Mouse (Mus musculus) layer of hippocampus, postnatal 25 days (tissue): Measurements from ENCODE around the gene Ezr. TPM values are rescaled to one million over a fixed set of nuclear protein-coding genes. Genes with fewer than 3 reads are reported as not detected.

Experiments used
- DNase-seq, 2 experiments: peaks; one replicate each; pipeline ENCODE4 v3.0.0; 2022; ENCODE audit warnings: mixed read lengths in 2 of 2, low spot score in 1 of 2; ENCODE audit errors: extremely low spot score in 1 of 2
- total RNA-seq, 2 experiments: library from RNA; stranded (reverse); gene quantifications; 2 replicates each; pipeline ENCODE4 v1.2.3; 2021

Ezr gene
- total RNA-seq, 2 experiments from 2014 or later, result 48.4 to 48.7 TPM

DNA sequence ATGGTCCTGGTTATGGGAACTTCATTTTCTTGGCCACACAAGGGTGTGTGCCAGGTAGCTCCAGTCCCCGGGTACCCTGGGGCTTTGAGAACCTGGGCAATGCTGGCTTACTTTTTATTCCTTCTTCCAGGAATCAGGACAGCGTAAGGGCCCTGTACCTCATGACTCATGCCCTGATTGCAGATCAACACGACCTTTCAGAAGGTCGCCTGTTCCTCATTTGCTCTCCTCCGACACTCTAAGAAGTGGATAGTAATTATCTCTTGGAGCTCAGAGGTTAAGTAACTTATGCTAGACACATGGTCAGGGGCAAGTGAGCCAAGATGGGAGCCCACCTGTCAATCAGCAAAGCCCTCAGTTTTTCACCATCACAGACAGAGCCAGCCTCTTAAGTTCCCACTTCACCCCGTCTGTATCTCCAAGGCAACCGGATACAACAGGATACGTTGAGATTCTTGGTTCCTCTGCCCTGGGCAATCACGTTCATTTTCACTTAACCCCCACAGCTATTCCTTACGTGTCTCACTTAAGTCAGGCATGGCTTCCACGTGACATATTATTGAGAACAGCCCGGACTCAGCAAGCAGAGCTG is 11.7 kb upstream of the Ezr start:
- DNase-seq, result no peak

- peak; percentile 20 to 27 for DNase-seq
Observed at GRCm38 (mm10) chr17:6789581-6790118, 7.1 kb upstream of the Ezr start.

DNA sequence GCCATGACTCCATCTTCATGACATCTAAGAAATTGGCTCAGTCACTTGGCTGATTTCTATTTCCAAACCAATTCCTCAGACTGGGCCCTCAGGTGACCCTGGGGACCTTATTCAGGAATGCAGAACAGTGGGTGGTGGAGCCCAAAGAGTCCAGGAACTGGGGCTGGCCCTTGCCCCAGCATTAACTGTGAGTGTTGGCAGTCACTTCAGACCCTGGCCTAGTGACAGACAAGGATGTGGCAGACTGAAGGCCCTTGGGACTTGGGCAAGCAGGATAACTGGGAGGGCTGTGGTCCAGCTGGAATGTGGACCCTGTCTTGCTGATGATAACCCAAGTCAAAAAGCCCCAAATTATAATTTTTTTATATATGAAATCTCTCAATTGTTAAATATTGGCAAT is 6.5 kb upstream of the Ezr start:
- peak in 1 of 2 experiments; percentile 44 for DNase-seq

DNA sequence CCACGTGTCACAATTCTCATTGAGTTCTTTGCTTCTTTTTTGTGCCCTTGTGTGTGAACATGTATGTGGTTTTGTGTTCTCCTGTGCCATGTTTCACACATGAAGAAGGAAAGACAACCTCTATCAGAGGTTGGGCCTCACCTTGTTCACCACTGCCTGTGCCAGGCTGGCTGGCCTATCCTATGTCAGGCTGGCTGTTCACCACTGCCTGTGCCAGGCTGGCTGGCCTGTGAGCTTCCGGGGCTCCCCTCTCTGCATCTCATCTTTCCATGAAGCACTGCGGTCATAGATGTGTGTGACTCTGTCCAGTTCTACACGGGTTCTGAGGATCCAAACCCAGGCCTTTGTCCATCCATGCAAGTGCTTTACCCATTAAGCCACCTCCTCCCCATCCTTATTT is 4.7 kb upstream of the Ezr start:
- DNase-seq, result no peak

GRCm38 (mm10) chr17:6783756-6784357 is 1.3 kb upstream of the Ezr start:
- no peak for DNase-seq

- DNase-seq, result no peak
Observed at GRCm38 (mm10) chr17:6783006-6783661, 550 bp upstream of the Ezr start.

DNA sequence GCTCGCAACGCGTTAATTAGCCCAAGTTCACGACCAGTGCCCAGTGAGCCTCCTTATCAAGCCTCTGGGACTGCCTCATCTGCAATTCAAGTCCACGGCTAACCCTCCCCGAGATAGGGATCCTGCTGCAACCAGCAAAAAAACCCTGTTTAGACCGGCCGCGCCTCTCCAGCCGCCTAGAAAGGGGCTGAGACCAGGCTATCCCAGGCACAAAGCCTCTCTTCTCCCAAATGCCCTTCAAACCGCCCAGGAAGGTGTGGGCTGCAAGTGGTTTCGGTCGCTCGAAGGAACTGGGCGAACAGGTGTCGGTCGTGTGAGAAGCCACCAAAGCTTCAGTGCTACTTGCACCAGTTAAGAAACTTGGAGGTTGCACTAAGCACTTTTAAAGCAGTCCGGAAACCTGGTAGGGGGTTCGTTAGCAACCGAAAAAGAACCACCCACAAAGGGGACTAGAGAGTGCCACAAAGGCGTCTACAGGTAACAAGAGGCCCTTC is 504 bp downstream of the Ezr start:
- DNase-seq, result no peak

- DNase-seq, result no peak
Observed at GRCm38 (mm10) chr17:6781273-6781672, 1.3 kb downstream of the Ezr start.

- DNase-seq, result no peak
Observed at GRCm38 (mm10) chr17:6780521-6781115, 2.0 kb downstream of the Ezr start.

DNA sequence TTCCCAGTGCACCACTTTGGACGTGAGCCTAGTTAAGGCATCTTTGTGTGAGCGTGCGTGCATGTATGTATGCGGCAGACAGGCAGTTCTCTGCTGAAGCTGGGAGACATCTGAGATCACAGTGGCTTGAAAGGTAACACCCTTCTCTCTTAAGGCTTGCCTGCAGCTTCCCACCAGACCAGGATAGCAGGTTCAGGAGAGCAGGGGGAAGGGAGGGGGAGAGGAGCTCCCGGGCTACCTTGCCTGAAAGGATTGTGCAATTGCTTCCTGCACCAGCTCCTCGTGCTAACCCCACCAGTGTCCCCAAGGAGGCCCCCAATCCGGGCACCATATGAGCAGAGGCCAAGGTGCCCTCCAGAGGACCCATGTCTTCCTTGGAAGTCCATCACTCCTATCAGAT is 3.0 kb downstream of the Ezr start:
- DNase-seq, result no peak

DNA sequence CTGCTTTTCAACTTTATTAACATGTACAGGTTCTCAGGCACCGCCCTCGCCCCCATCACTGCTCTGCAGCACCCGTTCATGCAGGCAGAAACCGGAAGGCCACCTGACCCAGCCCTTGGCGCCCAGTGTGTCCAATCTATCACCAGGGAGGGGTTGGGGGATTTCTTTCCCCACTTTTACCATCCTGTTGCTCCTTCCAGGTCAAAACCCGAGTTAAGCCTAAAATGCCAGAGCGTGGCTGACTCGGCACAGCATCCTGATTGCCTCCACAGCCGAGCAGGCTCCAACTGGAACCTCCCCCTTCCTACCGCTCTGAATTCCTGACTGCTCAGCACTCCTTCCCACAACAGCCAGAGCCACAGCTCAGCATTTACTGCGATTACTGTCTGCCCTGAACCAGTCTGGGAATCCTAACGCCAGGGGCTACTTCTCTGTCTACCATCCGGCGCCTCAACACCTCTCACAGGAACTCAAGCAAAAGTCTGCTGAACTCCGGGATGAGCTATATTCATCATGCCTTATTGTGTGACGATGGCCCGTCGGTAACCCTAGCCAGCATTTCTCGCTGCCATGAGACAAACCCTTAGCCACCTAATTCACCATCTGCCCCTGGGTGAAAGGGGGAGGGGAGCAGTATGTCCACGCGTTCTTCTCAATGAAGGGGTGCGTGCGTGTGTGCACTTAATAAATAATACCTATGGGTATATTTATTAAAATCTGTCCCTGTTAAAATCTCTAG is 3.6 kb downstream of the Ezr start:
- peak in 1 of 2 experiments; percentile 18 for DNase-seq

GRCm38 (mm10) chr17:6778332-6778683 is 4.3 kb downstream of the Ezr start:
- no peak for DNase-seq

DNA sequence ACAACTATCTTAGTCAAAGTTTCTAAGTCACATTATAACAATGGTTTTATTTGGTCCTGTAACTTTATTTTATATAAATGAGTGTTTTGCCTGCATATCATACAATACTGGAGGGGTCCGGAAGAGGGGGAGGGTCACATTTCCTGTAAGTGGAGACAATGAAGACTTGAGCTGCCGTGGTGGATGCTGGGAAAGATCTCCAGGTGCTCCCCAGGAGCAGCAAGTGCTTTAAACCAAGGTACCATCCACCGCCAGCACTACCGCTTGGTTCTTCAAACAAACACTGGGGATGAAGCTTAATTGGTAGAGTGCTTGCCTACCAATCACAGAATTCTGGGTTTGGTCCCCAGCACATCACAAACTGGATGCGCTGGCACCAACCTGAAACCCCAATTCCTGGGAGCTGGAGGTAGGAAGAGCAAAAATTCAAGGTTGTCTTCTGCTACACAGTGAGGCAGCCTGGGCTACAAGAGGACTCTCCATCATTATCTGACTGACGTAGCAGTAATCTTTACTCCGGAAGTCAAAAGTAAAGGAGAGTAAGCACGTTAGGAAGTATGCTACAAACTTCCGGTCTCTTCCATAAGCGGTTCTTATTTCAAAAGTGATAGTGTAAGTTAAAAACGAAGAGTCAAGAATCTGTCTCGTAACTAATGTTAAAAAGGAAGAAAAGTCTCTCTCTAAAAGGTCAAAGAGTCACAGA is 4.8 kb downstream of the Ezr start:
- no peak for DNase-seq

DNA sequence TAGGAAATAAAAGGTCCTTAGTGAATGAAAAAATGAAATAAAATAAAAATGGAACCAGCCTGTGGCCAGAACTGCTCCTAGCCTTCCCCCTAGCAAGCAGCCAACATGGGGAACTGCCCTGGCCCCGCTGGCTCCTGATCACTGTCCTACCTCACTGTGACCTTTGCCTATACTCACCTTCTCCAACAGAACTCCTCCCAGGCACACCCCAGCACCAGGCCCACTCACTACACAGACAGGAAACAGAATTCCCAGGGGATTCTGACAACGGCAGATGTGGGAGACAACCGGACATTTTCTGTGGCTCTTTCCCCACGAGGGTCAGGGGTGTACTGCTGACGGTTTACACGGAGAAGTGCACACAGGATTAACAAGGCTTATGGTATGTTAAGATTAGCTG is 5.5 kb downstream of the Ezr start:
- no peak for DNase-seq

DNA sequence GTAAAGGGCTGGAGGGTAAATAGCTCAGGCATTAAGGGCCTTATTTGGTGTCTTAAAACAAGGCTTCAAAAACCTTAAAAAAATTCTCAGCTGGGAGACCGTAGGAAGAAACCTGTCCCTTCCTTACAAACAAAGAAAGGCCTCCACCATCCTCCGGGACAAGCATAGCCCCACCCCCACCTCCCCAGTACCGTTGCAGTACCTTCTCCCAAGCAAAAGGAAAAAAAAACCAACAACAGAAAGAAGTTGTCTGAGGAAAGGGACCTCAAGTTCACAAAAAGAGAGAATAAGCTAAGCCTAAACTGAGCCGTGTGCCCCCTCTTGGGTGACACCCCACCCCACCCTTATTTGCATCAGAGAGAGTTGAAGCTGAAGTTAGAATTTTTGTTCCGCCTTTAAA is 6.0 kb downstream of the Ezr start:
- DNase-seq, result no peak

- no peak for DNase-seq
Observed at GRCm38 (mm10) chr17:6776123-6776522, 6.5 kb downstream of the Ezr start.

DNA sequence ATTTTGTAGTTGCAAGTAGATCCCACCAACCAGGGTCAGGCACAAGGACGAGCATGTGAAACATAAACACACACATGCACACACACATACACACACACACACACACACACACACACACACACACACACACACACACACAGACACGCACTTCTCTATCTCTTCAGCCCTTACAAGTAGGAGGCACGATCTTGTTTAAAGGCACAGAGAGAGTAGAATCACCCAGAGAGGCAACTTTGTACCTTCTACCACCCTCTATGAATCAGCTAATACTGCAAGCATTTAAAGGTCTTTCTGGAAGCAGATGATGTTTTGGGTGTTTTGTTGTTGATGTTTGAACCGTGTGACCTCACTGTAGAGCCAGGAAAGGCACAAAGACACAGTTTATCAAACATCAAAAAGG is 6.9 kb downstream of the Ezr start:
- no peak for DNase-seq

DNA sequence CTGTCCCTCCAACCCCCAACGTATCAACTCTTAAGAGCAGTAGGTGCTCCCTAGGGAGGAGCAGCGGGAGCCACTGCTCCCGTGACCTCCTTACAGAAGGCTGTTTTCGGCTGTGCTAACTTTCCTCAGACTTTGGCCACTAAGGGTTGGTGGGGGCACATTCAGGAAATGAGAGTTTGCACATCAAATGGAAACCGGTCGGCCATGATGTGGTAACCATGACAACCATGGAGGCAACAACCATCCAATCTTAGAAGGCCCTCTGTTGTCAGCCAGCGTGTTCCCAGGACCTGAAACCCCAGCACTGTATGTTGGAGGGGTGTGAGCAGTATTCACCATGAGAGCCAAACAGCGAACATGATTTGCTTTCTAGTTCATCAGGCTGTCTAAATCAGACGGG is 7.4 kb downstream of the Ezr start:
- DNase-seq, result no peak

DNA sequence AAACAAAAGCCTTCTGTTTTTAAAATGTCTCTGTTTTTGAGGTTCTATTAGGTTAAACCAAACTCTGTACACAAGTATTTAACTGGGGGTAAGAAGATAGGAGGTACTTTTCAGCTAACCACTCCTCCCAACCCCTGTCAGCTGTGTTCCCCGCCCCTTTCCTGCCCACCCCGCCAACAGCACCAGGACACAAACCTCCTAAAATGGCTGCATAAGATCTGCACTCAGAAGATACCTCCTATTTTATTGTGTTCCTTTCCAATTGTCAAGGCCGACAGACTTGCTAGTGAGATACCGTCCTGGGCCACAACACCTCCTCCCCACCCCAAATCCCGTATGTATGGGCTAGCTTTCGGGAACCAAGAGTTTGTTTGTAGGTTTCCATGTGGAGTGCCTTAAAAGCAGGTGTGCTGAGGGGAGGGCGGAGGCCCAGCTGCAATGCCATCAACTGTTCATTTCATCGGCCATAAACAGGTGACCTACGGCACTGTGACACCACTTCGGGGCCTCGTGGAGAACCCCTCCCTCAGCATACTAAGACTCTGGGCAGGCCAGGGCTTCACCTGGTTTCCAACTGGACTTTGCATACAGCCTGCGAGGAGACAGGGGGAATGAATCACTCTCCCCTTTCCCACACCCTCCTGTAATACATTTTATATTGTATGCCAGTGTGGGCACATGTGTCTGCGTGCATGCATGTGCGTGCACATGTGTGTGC is 9.2 kb downstream of the Ezr start:
- DNase-seq, result no peak

- no peak for DNase-seq
Observed at GRCm38 (mm10) chr17:6772490-6772773, 10.2 kb downstream of the Ezr start.
